Mouse (Mus musculus): Measurements from ENCODE around the gene Papola. TPM values are rescaled to one million over a fixed set of nuclear protein-coding genes. Genes with fewer than 3 reads are reported as not detected.

The Papola gene
- 224 TPM for polyA plus RNA-seq (2017; shearing (Covaris generic))

DNA sequence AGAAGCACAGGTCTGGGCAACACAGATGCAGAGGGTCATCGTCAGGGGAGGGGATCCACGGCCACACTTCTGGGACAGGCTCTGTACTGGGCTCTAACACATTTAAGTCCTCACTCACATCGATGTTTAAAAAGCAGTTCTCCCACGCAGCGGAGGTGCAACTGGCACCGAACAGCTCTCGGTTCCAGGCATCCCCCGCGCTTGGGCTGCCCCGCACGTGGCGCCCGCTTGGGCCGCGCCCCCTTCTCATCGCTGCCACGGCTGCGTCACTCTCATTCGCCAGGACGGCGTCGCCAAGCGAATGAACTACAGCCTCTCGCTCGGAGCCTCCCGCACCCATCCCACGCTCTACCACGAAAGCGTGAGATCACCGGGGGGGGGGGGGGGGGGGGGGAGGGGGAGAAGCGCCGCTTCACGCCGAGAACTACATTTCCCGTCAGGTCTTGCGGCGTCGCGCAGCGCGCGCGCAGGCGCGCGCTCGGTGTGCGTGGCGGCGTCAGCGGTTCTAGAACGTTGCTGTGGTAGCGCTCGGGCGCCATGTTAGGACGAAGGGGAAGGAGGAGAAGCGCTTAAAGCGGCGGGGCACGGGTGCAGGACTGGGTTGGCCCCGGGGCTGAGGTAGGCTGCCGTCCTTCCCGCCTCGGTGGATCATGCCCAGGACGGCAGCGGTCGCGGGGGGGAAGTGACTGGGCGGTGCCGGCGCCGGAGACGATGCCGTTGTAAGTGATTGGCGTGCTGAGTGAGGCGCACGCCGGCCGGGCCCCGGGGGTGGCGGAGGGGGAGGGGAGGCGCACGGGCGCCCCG lies at the start of gene Papola:
Gene Papola (plus strand): TSS at position 499 of the 804 bp plus-strand sequence.

Other genes with a start within 250 kb of the Papola start
- gene Bdkrb2, start 221.5 kb upstream of the Papola start, polyA plus RNA-seq (2017; shearing (Covaris generic)): 0.20 TPM
- 0.85 TPM for gene Bdkrb1, start 181.6 kb upstream of the Papola start, polyA plus RNA-seq (2017; shearing (Covaris generic))
- gene Gskip, start 99.9 kb upstream of the Papola start, polyA plus RNA-seq (2017; shearing (Covaris generic)): 21.2 TPM
- 21.6 TPM for gene Atg2b, start 99.5 kb upstream of the Papola start, polyA plus RNA-seq (2017; shearing (Covaris generic))
- 0.12 TPM for gene Ak7, start 78.7 kb upstream of the Papola start, polyA plus RNA-seq (2017; shearing (Covaris generic))
- 53.2 TPM for gene Vrk1, start 225.5 kb downstream of the Papola start, polyA plus RNA-seq (2017; shearing (Covaris generic))

All from effector memory CD4-positive, alpha-beta T cell, adult 7 months (primary cell).